Mouse (Mus musculus): ENCODE measurements around the gene Pkp3. TPM values are rescaled to one million over a fixed set of nuclear protein-coding genes. Genes with fewer than 3 reads are reported as not detected.

The Pkp3 gene
- total and polyA plus RNA-seq, 3 experiments, result not detected

- TF ChIP-seq NRF1 (IDR thresholded peaks at IDR 0.05; ENCODE audit: insufficient read depth, low read depth, low read length, poor library complexity, severe bottlenecking) (no peak), MAFK (IDR thresholded peaks at IDR 0.05; ENCODE audit: borderline replicate concordance, low read depth, low read length) (no peak), ELF1 (IDR thresholded peaks at IDR 0.05; ENCODE audit: low read depth, low read length) (no peak), TBP (IDR thresholded peaks at IDR 0.05; ENCODE audit: low read depth, low read length) (no peak), USF2 (IDR thresholded peaks at IDR 0.05; ENCODE audit: borderline replicate concordance in 1 of 2, insufficient read depth in 1 of 2, low read depth in 1 of 2, low read length in 2 of 2) (no peak), HCFC1 (IDR thresholded peaks at IDR 0.05; ENCODE audit: low read depth, low read length) (peak; percentile 27; the same call in 1 of the 2 replicates), GABPA (IDR thresholded peaks at IDR 0.05; ENCODE audit: low read depth, low read length) (no peak)
Measured at GRCm38 (mm10) chr7:141131904-141132755, 54.1 kb downstream of the Pkp3 start (continued).

Other genes with a start within 250 kb of the Pkp3 start
Only the 30 nearest of the 34 such genes appear.
- gene Odf3, start 230.4 kb upstream of the Pkp3 start, total RNA-seq (2012; rRNA removed), result not detected in 2 replicates
- gene Odf3, start 230.4 kb upstream of the Pkp3 start, polyA plus RNA-seq (2012; ENCODE audit: insufficient read depth in 1 of 2, insufficient read length in 2 of 2, low read depth in 1 of 2, low replicate concordance in 2 of 2, missing spikeins in 1 of 2), result not detected
- not detected in 2 replicates for gene Gm45785, start 221.9 kb upstream of the Pkp3 start, total RNA-seq (2012; rRNA removed)
- not detected for gene Gm45785, start 221.9 kb upstream of the Pkp3 start, polyA plus RNA-seq (2012; ENCODE audit: insufficient read depth in 1 of 2, insufficient read length in 2 of 2, low read depth in 1 of 2, low replicate concordance in 2 of 2, missing spikeins in 1 of 2)
- 44.5 and 52.3 TPM in 2 replicates for gene Ric8a, start 221.3 kb upstream of the Pkp3 start, total RNA-seq (2012; rRNA removed)
- 10 to 100 TPM in 1 of 2 experiments, not detected in 1; 63.4 TPM for gene Ric8a, start 221.3 kb upstream of the Pkp3 start, polyA plus RNA-seq (2012; ENCODE audit: insufficient read depth in 1 of 2, insufficient read length in 2 of 2, low read depth in 1 of 2, low replicate concordance in 2 of 2, missing spikeins in 1 of 2)
- gene Bet1l, start 220.6 kb upstream of the Pkp3 start, total RNA-seq (2012; rRNA removed), result 12.1 and 16.0 TPM in 2 replicates
- 10 to 100 TPM in 1 of 2 experiments, not detected in 1; 26.2 TPM for gene Bet1l, start 220.6 kb upstream of the Pkp3 start, polyA plus RNA-seq (2012; ENCODE audit: insufficient read depth in 1 of 2, insufficient read length in 2 of 2, low read depth in 1 of 2, low replicate concordance in 2 of 2, missing spikeins in 1 of 2)
- gene Psmd13, start 196.2 kb upstream of the Pkp3 start, total RNA-seq (2012; rRNA removed), result 165 and 191 TPM in 2 replicates
- 100 to 1,000 TPM in 1 of 2 experiments, not detected in 1; 215 TPM for gene Psmd13, start 196.2 kb upstream of the Pkp3 start, polyA plus RNA-seq (2012; ENCODE audit: insufficient read depth in 1 of 2, insufficient read length in 2 of 2, low read depth in 1 of 2, low replicate concordance in 2 of 2, missing spikeins in 1 of 2)
- 16.0 and 16.1 TPM in 2 replicates for gene Sirt3, start 195.9 kb upstream of the Pkp3 start, total RNA-seq (2012; rRNA removed)
- gene Sirt3, start 195.9 kb upstream of the Pkp3 start, polyA plus RNA-seq (2012; ENCODE audit: insufficient read depth in 1 of 2, insufficient read length in 2 of 2, low read depth in 1 of 2, low replicate concordance in 2 of 2, missing spikeins in 1 of 2), result 10 to 100 TPM in 1 of 2 experiments, not detected in 1; 19.5 TPM
- gene Cox8b, start 177.8 kb upstream of the Pkp3 start, total RNA-seq (2012; rRNA removed), result not detected in 2 replicates
- gene Cox8b, start 177.8 kb upstream of the Pkp3 start, polyA plus RNA-seq (2012; ENCODE audit: insufficient read depth in 1 of 2, insufficient read length in 2 of 2, low read depth in 1 of 2, low replicate concordance in 2 of 2, missing spikeins in 1 of 2), result not detected
- not detected in 2 replicates for gene Nlrp6, start 157.3 kb upstream of the Pkp3 start, total RNA-seq (2012; rRNA removed)
- not detected for gene Nlrp6, start 157.3 kb upstream of the Pkp3 start, polyA plus RNA-seq (2012; ENCODE audit: insufficient read depth in 1 of 2, insufficient read length in 2 of 2, low read depth in 1 of 2, low replicate concordance in 2 of 2, missing spikeins in 1 of 2)
- 3.0 and 3.2 TPM in 2 replicates for gene Pgghg, start 136.8 kb upstream of the Pkp3 start, total RNA-seq (2012; rRNA removed)
- gene Pgghg, start 136.8 kb upstream of the Pkp3 start, polyA plus RNA-seq (2012; ENCODE audit: insufficient read depth in 1 of 2, insufficient read length in 2 of 2, low read depth in 1 of 2, low replicate concordance in 2 of 2, missing spikeins in 1 of 2), result 1 to 10 TPM in 1 of 2 experiments, not detected in 1; 7.2 TPM
- gene Ifitm5, start 127.9 kb upstream of the Pkp3 start, total RNA-seq (2012; rRNA removed), result 0.31 TPM in 1 of 2 replicates, not detected in the other
- gene Ifitm5, start 127.9 kb upstream of the Pkp3 start, polyA plus RNA-seq (2012; ENCODE audit: insufficient read depth in 1 of 2, insufficient read length in 2 of 2, low read depth in 1 of 2, low replicate concordance in 2 of 2, missing spikeins in 1 of 2), result 1 to 10 TPM in 1 of 2 experiments, not detected in 1; 1.1 TPM
- gene Gm45717, start 122.3 kb upstream of the Pkp3 start, total RNA-seq (2012; rRNA removed), result not detected in 2 replicates
- not detected for gene Gm45717, start 122.3 kb upstream of the Pkp3 start, polyA plus RNA-seq (2012; ENCODE audit: insufficient read depth in 1 of 2, insufficient read length in 2 of 2, low read depth in 1 of 2, low replicate concordance in 2 of 2, missing spikeins in 1 of 2)
- 177 and 213 TPM in 2 replicates for gene Ifitm2, start 122.2 kb upstream of the Pkp3 start, total RNA-seq (2012; rRNA removed)
- gene Ifitm2, start 122.2 kb upstream of the Pkp3 start, polyA plus RNA-seq (2012; ENCODE audit: insufficient read depth in 1 of 2, insufficient read length in 2 of 2, low read depth in 1 of 2, low replicate concordance in 2 of 2, missing spikeins in 1 of 2), result 100 to 1,000 TPM in 1 of 2 experiments, not detected in 1; 317 TPM
- 0.23 TPM in 1 of 2 replicates, not detected in the other for gene Ifitm1, start 111.0 kb upstream of the Pkp3 start, total RNA-seq (2012; rRNA removed)
- gene Ifitm1, start 111.0 kb upstream of the Pkp3 start, polyA plus RNA-seq (2012; ENCODE audit: insufficient read depth in 1 of 2, insufficient read length in 2 of 2, low read depth in 1 of 2, low replicate concordance in 2 of 2, missing spikeins in 1 of 2), result not detected
- 4.2 and 6.4 TPM in 2 replicates for gene Ifitm3, start 67.4 kb upstream of the Pkp3 start, total RNA-seq (2012; rRNA removed)
- gene Ifitm3, start 67.4 kb upstream of the Pkp3 start, polyA plus RNA-seq (2012; ENCODE audit: insufficient read depth in 1 of 2, insufficient read length in 2 of 2, low read depth in 1 of 2, low replicate concordance in 2 of 2, missing spikeins in 1 of 2), result 10 to 100 TPM in 1 of 2 experiments, not detected in 1; 12.8 TPM
- gene Ifitm6, start 60.3 kb upstream of the Pkp3 start, total RNA-seq (2012; rRNA removed), result not detected in 2 replicates
- gene Ifitm6, start 60.3 kb upstream of the Pkp3 start, polyA plus RNA-seq (2012; ENCODE audit: insufficient read depth in 1 of 2, insufficient read length in 2 of 2, low read depth in 1 of 2, low replicate concordance in 2 of 2, missing spikeins in 1 of 2), result not detected
- not detected in 2 replicates for gene Gm17387, start 49.1 kb upstream of the Pkp3 start, total RNA-seq (2012; rRNA removed)
- gene Gm17387, start 49.1 kb upstream of the Pkp3 start, polyA plus RNA-seq (2012; ENCODE audit: insufficient read depth in 1 of 2, insufficient read length in 2 of 2, low read depth in 1 of 2, low replicate concordance in 2 of 2, missing spikeins in 1 of 2), result not detected
- gene B4galnt4, start 17.1 kb upstream of the Pkp3 start, total RNA-seq (2012; rRNA removed), result 0.78 and 0.81 TPM in 2 replicates
- gene B4galnt4, start 17.1 kb upstream of the Pkp3 start, polyA plus RNA-seq (2012; ENCODE audit: insufficient read depth in 1 of 2, insufficient read length in 2 of 2, low read depth in 1 of 2, low replicate concordance in 2 of 2, missing spikeins in 1 of 2), result 1 to 10 TPM in 1 of 2 experiments, not detected in 1; 8.0 TPM
- 8.3 and 8.6 TPM in 2 replicates for gene Sigirr, start 22.4 kb downstream of the Pkp3 start, total RNA-seq (2012; rRNA removed)
- gene Sigirr, start 22.4 kb downstream of the Pkp3 start, polyA plus RNA-seq (2012; ENCODE audit: insufficient read depth in 1 of 2, insufficient read length in 2 of 2, low read depth in 1 of 2, low replicate concordance in 2 of 2, missing spikeins in 1 of 2), result 10 to 100 TPM in 1 of 2 experiments, not detected in 1; 17.5 TPM
- gene Ano9, start 39.6 kb downstream of the Pkp3 start, total RNA-seq (2012; rRNA removed), result 0.08 TPM in 1 of 2 replicates, not detected in the other
- gene Ano9, start 39.6 kb downstream of the Pkp3 start, polyA plus RNA-seq (2012; ENCODE audit: insufficient read depth in 1 of 2, insufficient read length in 2 of 2, low read depth in 1 of 2, low replicate concordance in 2 of 2, missing spikeins in 1 of 2), result under 1 TPM in 1 of 2 experiments, not detected in 1; 0.03 TPM
- 12.2 and 16.9 TPM in 2 replicates for gene Ptdss2, start 44.2 kb downstream of the Pkp3 start, total RNA-seq (2012; rRNA removed)
- 10 to 100 TPM in 1 of 2 experiments, not detected in 1; 44.9 TPM for gene Ptdss2, start 44.2 kb downstream of the Pkp3 start, polyA plus RNA-seq (2012; ENCODE audit: insufficient read depth in 1 of 2, insufficient read length in 2 of 2, low read depth in 1 of 2, low replicate concordance in 2 of 2, missing spikeins in 1 of 2)
- 69.6 and 71.4 TPM in 2 replicates for gene Rnh1, start 94.6 kb downstream of the Pkp3 start, total RNA-seq (2012; rRNA removed)
- gene Rnh1, start 94.6 kb downstream of the Pkp3 start, polyA plus RNA-seq (2012; ENCODE audit: insufficient read depth in 1 of 2, insufficient read length in 2 of 2, low read depth in 1 of 2, low replicate concordance in 2 of 2, missing spikeins in 1 of 2), result 10 to 100 TPM in 1 of 2 experiments, not detected in 1; 94.5 TPM
- gene Hras, start 115.8 kb downstream of the Pkp3 start, total RNA-seq (2012; rRNA removed), result 137 and 183 TPM in 2 replicates
- 100 to 1,000 TPM in 1 of 2 experiments, not detected in 1; 149 TPM for gene Hras, start 115.8 kb downstream of the Pkp3 start, polyA plus RNA-seq (2012; ENCODE audit: insufficient read depth in 1 of 2, insufficient read length in 2 of 2, low read depth in 1 of 2, low replicate concordance in 2 of 2, missing spikeins in 1 of 2)
- gene Lrrc56, start 115.9 kb downstream of the Pkp3 start, total RNA-seq (2012; rRNA removed), result 1.0 and 1.6 TPM in 2 replicates
- 1 to 10 TPM in 1 of 2 experiments, not detected in 1; 5.5 TPM for gene Lrrc56, start 115.9 kb downstream of the Pkp3 start, polyA plus RNA-seq (2012; ENCODE audit: insufficient read depth in 1 of 2, insufficient read length in 2 of 2, low read depth in 1 of 2, low replicate concordance in 2 of 2, missing spikeins in 1 of 2)
- not detected in 2 replicates for gene Lmntd2, start 135.9 kb downstream of the Pkp3 start, total RNA-seq (2012; rRNA removed)
- under 1 TPM in 1 of 2 experiments, not detected in 1; 0.43 TPM for gene Lmntd2, start 135.9 kb downstream of the Pkp3 start, polyA plus RNA-seq (2012; ENCODE audit: insufficient read depth in 1 of 2, insufficient read length in 2 of 2, low read depth in 1 of 2, low replicate concordance in 2 of 2, missing spikeins in 1 of 2)
- gene Rassf7, start 137.6 kb downstream of the Pkp3 start, total RNA-seq (2012; rRNA removed), result 7.0 and 7.6 TPM in 2 replicates
- 1 to 10 TPM in 1 of 2 experiments, not detected in 1; 9.5 TPM for gene Rassf7, start 137.6 kb downstream of the Pkp3 start, polyA plus RNA-seq (2012; ENCODE audit: insufficient read depth in 1 of 2, insufficient read length in 2 of 2, low read depth in 1 of 2, low replicate concordance in 2 of 2, missing spikeins in 1 of 2)
- gene Phrf1, start 150.6 kb downstream of the Pkp3 start, total RNA-seq (2012; rRNA removed), result 65.0 and 66.1 TPM in 2 replicates
- 1,000 to 10,000 TPM in 1 of 2 experiments, 10 to 100 TPM in 1; 91.2 to 1,029 TPM for gene Phrf1, start 150.6 kb downstream of the Pkp3 start, polyA plus RNA-seq (2012; ENCODE audit: insufficient read depth in 1 of 2, insufficient read length in 2 of 2, low read depth in 1 of 2, low replicate concordance in 2 of 2, missing spikeins in 1 of 2)
- 0.52 and 1.9 TPM in 2 replicates for gene Irf7, start 188.3 kb downstream of the Pkp3 start, total RNA-seq (2012; rRNA removed)
- gene Irf7, start 188.3 kb downstream of the Pkp3 start, polyA plus RNA-seq (2012; ENCODE audit: insufficient read depth in 1 of 2, insufficient read length in 2 of 2, low read depth in 1 of 2, low replicate concordance in 2 of 2, missing spikeins in 1 of 2), result 1 to 10 TPM in 1 of 2 experiments, not detected in 1; 2.0 TPM
- not detected in 2 replicates for gene Cdhr5, start 198.6 kb downstream of the Pkp3 start, total RNA-seq (2012; rRNA removed)
- gene Cdhr5, start 198.6 kb downstream of the Pkp3 start, polyA plus RNA-seq (2012; ENCODE audit: insufficient read depth in 1 of 2, insufficient read length in 2 of 2, low read depth in 1 of 2, low replicate concordance in 2 of 2, missing spikeins in 1 of 2), result not detected
- gene Sct, start 200.9 kb downstream of the Pkp3 start, total RNA-seq (2012; rRNA removed), result not detected in 2 replicates
- not detected for gene Sct, start 200.9 kb downstream of the Pkp3 start, polyA plus RNA-seq (2012; ENCODE audit: insufficient read depth in 1 of 2, insufficient read length in 2 of 2, low read depth in 1 of 2, low replicate concordance in 2 of 2, missing spikeins in 1 of 2)
- not detected in 2 replicates for gene Drd4, start 213.8 kb downstream of the Pkp3 start, total RNA-seq (2012; rRNA removed)
- gene Drd4, start 213.8 kb downstream of the Pkp3 start, polyA plus RNA-seq (2012; ENCODE audit: insufficient read depth in 1 of 2, insufficient read length in 2 of 2, low read depth in 1 of 2, low replicate concordance in 2 of 2, missing spikeins in 1 of 2), result not detected

All from MEL (cell line).